Mouse (Mus musculus): ENCODE measurements around the gene Zfp551. TPM values are rescaled to one million over a fixed set of nuclear protein-coding genes. Genes with fewer than 3 reads are reported as not detected.

Zfp551 gene
- 2.7 and 2.8 TPM in 2 replicates for polyA plus RNA-seq (2011; ENCODE audit: insufficient read length, low read depth, missing spikeins)

- no peak within 1 kb of the TSS for H3K27ac ChIP-seq (ENCODE audit: insufficient read depth, low read length)
- H3K4me3 ChIP-seq (ENCODE audit: insufficient read depth, low read length) = peak within 1 kb of the TSS; percentile 60
- TF ChIP-seq CTCF (IDR thresholded peaks at IDR 0.05; ENCODE audit: borderline replicate concordance, insufficient read depth, low read length) (no peak), POLR2A (IDR thresholded peaks at IDR 0.05; ENCODE audit: low read depth, low read length) (peak; percentile 70)
- H3K4me1 ChIP-seq (ENCODE audit: control insufficient read depth, insufficient read depth, low read length) = peaks cover 3% of the 10 kb centered on the region; the same call in 1 of the 2 replicates
Measured at GRCm38 (mm10) chr7:12422245-12422849, at the start of gene Zfp551. TSS of gene Zfp551 (minus strand) at chr7:12422751.

- TF ChIP-seq CTCF (IDR thresholded peaks at IDR 0.05; ENCODE audit: borderline replicate concordance, insufficient read depth, low read length) = no peak
- no peak for TF ChIP-seq POLR2A (IDR thresholded peaks at IDR 0.05; ENCODE audit: low read depth, low read length)
- H3K4me1 ChIP-seq (ENCODE audit: control insufficient read depth, insufficient read depth, low read length) = peaks cover 3% of the 10 kb centered on the region; the same call in 1 of the 2 replicates
- no peak overlapping the region for H3K27ac ChIP-seq (ENCODE audit: insufficient read depth, low read length)
- no peak overlapping the region for H3K4me3 ChIP-seq (ENCODE audit: insufficient read depth, low read length)
Measured at GRCm38 (mm10) chr7:12422855-12423254, 304 bp upstream of the Zfp551 start.

GRCm38 (mm10) chr7:12421741-12422140, 810 bp downstream of the Zfp551 start:
- peak overlapping the region; percentile 60 for H3K4me3 ChIP-seq (ENCODE audit: insufficient read depth, low read length)
- TF ChIP-seq CTCF (IDR thresholded peaks at IDR 0.05; ENCODE audit: borderline replicate concordance, insufficient read depth, low read length) (no peak), POLR2A (IDR thresholded peaks at IDR 0.05; ENCODE audit: low read depth, low read length) (no peak)
- H3K4me1 ChIP-seq (ENCODE audit: control insufficient read depth, insufficient read depth, low read length) = peaks cover 3% of the 10 kb centered on the region; the same call in 1 of the 2 replicates
- H3K27ac ChIP-seq (ENCODE audit: insufficient read depth, low read length) = no peak overlapping the region

- Histone ChIP-seq H3K4me3 (ENCODE audit: insufficient read depth, low read length) (no peak within 1 kb of the TSS), H3K27ac (ENCODE audit: insufficient read depth, low read length) (no peak within 1 kb of the TSS), H3K4me1 (ENCODE audit: control insufficient read depth, insufficient read depth, low read length) (no peaks in the 10 kb centered on the region)
- TF ChIP-seq POLR2A (IDR thresholded peaks at IDR 0.05; ENCODE audit: low read depth, low read length) = no peak
Measured at GRCm38 (mm10) chr7:12369173-12369572, 53.4 kb downstream of the Zfp551 start, which contains the start of gene Vmn1r84. TSS of gene Vmn1r84 (minus strand) at chr7:12369273.

Other genes with a start within 250 kb of the Zfp551 start
- gene Vmn1r80, start 233.5 kb downstream of the Zfp551 start, polyA plus RNA-seq (2011; ENCODE audit: insufficient read length, low read depth, missing spikeins) = not detected in 2 replicates
- 0.09 TPM in 1 of 2 replicates, not detected in the other for gene Vmn1r81, start 154.5 kb downstream of the Zfp551 start, polyA plus RNA-seq (2011; ENCODE audit: insufficient read length, low read depth, missing spikeins)
- not detected in 2 replicates for gene Vmn1r82, start 122.3 kb downstream of the Zfp551 start, polyA plus RNA-seq (2011; ENCODE audit: insufficient read length, low read depth, missing spikeins)
- gene Vmn1r83, start 93.3 kb downstream of the Zfp551 start, polyA plus RNA-seq (2011; ENCODE audit: insufficient read length, low read depth, missing spikeins) = not detected in 2 replicates
- gene Vmn1r84, start 53.5 kb downstream of the Zfp551 start, polyA plus RNA-seq (2011; ENCODE audit: insufficient read length, low read depth, missing spikeins) = not detected in 2 replicates
- gene Zfp606, start 55.5 kb upstream of the Zfp551 start, polyA plus RNA-seq (2011; ENCODE audit: insufficient read length, low read depth, missing spikeins) = 8.1 and 11.6 TPM in 2 replicates
- gene 2900092C05Rik, start 89.8 kb upstream of the Zfp551 start, polyA plus RNA-seq (2011; ENCODE audit: insufficient read length, low read depth, missing spikeins) = not detected in 2 replicates
- gene Vmn2r53, start 186.0 kb upstream of the Zfp551 start, polyA plus RNA-seq (2011; ENCODE audit: insufficient read length, low read depth, missing spikeins) = 0.05 TPM in 1 of 2 replicates, not detected in the other
- gene Vmn2r54, start 217.6 kb upstream of the Zfp551 start, polyA plus RNA-seq (2011; ENCODE audit: insufficient read length, low read depth, missing spikeins) = not detected in 2 replicates

All from embryonic fibroblast, embryonic 13.5 days (primary cell).